Mouse (Mus musculus) kidney, postnatal 10 days (tissue): ENCODE results near the gene Bnc2.

Source experiments
- DNase-seq: peaks from one replicate; pipeline ENCODE4 v3.0.0; 2021; ENCODE audit warnings: mixed read lengths

Gene Bnc2

GRCm38 (mm10) chr4:84632832-84633789 lies 42.0 kb downstream of the Bnc2 start:
- DNase-seq, result no peak

DNA sequence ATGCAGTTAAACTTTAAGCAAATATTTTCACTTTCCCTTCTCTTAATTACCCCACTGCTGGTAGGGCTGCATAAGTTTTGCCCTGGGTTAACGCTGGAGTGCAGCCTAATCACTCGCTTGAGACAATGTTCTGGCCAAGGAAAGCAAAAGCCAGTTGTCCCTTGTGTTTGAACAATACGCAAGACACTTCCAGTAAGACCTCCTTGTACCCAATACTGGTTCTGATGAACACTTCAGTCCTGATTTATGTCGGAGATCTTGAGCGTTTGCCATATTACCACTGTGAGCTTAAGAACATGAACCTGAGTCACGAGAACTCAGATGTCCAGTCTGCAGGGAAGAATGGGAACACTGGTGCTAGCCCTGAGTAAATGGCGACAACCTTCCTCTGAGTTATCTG lies 47.5 kb downstream of the Bnc2 start:
- DNase-seq, result no peak

- no peak for DNase-seq
These were observed 51.8 kb downstream of the Bnc2 start for GRCm38 (mm10) chr4:84623312-84623711.

DNA sequence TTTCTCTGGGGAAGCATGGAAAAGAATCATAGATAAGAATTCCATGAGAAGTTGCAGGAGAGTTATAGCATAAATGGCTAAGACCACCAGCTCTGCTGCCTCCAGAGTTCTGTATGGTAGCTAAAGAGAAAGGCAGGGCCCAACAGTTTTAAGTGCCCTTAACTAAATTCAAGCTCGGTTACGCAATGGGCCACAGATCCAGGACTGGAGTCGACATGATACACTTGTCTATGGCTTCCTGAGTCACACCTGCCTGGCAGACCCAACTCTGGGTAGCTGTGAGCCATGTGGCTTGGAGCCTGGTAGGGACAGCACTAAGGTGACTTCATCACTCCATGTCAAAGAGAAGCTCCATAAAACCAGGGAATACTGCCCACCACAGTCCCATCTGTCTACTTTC lies 53.3 kb downstream of the Bnc2 start:
- DNase-seq, result no peak

DNA sequence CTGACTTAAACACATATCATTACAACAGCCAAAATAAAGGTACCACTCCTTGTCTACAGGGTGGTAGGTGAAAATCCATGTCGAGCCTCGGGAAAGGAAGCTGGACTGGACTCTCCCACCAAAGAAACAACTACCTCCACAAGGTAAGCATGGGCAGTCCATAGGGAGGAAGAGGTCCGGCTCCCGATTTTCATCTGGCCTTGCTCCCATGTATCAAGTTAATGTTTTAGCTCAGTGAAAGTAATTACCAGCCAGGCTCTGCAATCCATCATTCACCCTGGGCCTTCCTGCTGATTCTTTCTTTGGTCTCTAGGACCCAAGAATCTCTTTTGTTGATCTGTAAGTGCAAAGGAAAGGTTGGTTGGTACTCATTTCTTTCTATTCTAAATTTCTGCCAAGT lies 65.2 kb downstream of the Bnc2 start:
- peak; percentile 13 for DNase-seq

DNA sequence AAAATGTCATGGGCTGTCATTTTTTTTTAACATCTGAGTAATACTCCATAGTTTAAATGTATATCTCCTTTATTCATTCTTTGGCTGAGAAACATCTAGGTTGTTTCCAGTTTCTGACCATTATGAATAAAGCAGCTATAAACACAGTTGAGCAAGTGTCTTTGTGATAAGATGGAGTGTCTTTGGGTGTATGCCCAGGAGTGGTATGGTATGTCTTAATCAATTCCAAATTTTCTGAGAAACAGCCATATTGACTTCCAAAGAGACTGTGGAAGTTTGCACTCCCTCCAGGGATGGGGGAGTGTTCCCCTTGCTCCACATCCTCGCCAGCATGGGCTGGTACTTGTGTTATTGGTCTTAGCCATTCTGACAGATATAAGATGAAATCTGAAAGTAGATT lies 70.6 kb downstream of the Bnc2 start:
- DNase-seq, result no peak

GRCm38 (mm10) chr4:84580260-84580952 lies 94.7 kb downstream of the Bnc2 start:
- no peak for DNase-seq

DNA sequence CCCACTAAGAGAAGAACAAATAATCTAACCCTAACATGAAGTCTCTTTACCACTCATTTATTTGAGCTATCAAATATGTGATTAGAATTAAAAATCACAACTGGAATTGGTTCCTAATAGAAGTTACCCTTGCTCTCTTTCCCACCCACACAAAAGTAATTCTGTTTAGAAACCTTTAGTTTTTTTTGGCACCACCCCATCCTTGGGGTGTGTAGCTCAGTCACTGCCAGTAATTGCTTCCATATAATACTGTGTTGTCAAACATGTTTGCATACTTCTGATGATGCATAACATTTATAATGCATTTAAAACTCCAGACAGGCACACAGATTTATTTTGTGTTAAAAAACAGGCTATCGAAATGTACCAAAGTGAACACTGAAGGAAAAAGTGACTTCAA lies 96.8 kb downstream of the Bnc2 start:
- DNase-seq, result no peak

DNA sequence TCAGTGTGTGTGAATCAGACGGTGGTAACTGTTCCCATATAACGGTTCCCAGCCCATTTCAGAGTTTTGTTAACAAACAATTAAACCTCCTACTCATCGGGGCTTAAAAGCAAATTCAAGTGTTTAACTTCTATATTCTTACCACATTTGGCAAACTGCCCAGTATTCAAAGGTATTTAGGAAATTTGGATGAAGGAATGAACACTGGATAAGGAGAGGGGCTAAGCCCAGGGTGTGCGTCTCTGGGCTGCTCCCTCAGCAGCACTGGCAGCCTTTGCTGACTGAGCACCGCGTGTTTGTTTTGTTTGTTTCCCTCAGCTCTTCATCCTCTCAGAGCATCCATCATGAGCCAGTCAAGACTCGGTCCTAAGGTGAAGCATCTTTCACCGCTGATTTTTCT lies 109.0 kb downstream of the Bnc2 start:
- DNase-seq, result no peak

DNA sequence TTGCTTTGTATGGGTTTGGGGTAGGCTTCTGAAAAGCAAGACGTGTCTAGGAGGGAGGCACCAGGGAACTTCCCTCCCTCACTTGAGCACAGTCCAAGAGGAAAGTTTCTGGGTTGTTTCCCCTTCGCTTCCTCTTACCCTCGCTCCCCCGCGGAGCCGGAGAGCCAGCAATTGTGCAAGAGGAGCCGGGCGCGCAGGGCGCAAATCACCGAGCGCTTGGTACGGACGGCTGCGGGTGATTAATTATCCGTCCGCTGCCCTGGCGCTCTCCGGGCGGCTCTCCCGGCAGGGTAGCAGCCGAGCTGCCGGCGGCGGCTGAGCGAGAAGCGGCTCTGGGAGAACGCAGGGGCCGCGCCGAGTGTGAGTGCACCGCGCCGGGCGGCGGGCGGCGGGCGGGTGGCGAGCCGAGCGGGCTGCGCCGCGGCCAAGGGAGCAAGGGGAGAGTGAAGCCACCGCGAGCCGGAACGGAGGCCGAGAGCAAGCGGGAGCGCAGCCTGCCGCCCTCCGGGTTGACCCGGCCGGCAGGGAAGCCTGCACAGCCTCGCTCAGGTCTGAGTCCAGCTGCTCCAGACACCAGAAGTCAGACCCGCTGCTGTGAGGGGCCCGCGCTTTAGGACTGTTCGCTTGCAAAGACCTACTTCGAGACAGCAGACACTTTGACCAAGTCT lies 129.7 kb downstream of the Bnc2 start:
- DNase-seq, result peak; percentile 80

- no peak for DNase-seq
These were observed 130.4 kb downstream of the Bnc2 start for GRCm38 (mm10) chr4:84544646-84545045.

DNA sequence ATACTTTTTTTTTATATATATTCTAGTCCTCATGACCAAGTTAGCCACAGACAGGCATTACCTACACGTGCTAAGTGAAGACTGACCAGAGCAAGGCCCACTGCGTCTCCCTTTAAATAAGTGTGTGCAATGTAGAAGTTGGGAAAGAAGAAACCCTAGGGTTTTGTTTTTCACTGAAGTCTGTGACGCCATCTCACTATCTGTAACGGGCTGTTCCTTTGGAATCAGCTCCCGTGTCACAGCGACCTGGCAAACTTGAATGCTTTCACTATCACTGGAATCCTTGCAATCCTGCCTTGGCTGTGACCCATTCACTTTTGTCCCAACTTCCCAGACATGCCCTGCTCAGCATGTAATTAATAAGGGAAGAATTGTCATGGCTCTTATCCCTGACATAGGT lies 134.5 kb downstream of the Bnc2 start:
- no peak for DNase-seq

GRCm38 (mm10) chr4:84539396-84539795 lies 135.7 kb downstream of the Bnc2 start:
- no peak for DNase-seq

- no peak for DNase-seq
These were observed 145.9 kb downstream of the Bnc2 start for GRCm38 (mm10) chr4:84528886-84529789.

GRCm38 (mm10) chr4:84528358-84528757 lies 146.7 kb downstream of the Bnc2 start:
- no peak for DNase-seq

DNA sequence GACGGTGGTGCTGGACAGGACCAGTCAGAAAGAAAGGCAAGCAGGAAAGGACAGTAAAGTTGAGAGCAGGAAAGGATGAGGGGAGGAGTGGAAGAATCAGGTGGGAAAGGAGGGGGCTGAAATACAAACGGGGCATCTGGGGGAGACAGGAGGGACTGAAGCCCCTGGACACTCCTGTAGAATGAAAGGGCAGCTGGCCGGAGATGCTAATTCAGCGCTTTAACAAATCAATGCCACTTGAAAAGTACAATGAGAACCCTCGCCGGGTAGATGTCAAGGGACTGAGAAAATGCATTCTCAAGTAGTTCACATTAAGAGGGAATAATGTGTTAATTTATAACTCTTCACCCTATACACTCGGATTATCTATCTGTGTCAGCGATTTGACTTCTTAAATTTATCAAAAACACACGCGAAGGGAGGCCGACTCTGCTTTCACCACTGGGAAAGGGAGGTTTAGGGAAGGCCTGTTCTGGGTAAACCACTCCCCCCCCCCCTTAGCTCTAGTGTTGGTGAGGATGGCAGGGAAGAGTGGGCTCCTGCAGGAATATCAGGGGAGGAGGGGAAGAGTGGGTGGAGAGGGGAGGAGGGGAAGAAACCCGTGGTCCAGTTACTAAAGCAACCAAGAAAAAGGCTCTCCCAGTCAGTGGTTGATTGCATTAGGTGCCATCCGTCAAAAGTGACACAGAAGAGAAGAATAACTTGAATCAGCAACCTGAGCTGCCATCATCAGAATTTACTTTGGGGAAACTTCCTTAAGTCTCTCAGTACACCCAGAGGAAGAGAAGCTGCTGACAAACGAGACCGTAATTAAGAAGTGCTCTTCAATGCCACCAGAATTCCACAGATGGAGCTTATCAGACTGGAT lies 147.8 kb downstream of the Bnc2 start:
- DNase-seq, result no peak

DNA sequence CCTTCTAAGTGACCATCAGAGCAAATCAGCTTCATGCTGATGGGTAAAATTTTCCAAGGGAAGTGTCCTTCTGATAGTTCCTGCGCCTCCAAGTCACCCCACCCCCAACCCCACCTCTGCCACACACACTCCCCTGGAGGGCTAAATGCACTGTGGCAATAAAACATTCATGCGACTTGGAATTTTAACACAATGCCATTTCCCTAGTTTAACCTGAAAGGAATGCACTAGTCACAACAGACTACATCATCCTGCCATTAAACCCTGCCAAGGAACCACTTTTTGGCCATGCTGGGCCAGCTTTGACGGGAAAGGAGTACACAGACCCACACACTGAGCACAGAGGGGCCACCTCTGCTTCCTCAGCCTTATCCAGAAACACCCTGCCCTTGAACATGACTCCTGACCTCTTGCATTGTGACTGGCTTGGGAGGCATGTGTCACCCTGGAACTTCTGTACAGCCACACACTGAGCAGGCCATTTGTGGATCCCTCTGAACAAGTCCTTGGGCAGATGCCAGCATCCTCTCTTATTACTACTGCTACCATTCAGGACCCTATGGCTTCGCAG lies 151.3 kb downstream of the Bnc2 start:
- DNase-seq, result peak; percentile 51

- peak; percentile 41 for DNase-seq
These were observed 151.9 kb downstream of the Bnc2 start for GRCm38 (mm10) chr4:84523211-84523610.

- no peak for DNase-seq
These were observed 153.5 kb downstream of the Bnc2 start for GRCm38 (mm10) chr4:84521562-84521961.

- no peak for DNase-seq
These were observed 164.6 kb downstream of the Bnc2 start for GRCm38 (mm10) chr4:84510466-84510865.

DNA sequence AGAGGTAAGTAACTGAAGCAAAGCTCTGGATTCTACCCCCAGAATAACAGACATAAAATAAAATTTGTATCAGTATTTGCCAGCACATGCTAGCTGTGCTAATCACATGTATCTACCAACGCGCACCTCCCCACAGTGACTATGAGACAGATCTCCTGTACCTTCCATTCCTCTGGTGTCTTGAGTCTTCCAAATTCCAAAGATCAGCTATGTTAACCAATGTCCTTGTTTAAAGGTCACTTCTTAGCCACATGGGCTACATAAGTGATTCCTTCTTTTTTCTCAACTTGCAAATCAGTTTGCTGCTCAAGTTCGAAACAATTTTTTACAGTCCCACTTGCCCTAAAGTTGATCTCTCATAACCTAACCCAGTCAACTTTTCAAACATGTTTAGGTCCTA lies 167.5 kb downstream of the Bnc2 start:
- DNase-seq, result no peak
